Mouse (Mus musculus) liver, embryonic 13.5 days (tissue): ENCODE measurements around the gene Rnf220. TPM values are rescaled to one million over a fixed set of nuclear protein-coding genes. Genes with fewer than 3 reads are reported as not detected.
A peak's percentile ranks its signal among the peaks of the same experiment; 100 is the strongest.

Experiments used
- ATAC-seq: fragments of 200-750 bp; cut with Nextera tagmentation; 2 replicates; pipeline ENCODE4 v1.8.0; 2017; ENCODE audit warnings: low read depth, mild to moderate bottlenecking, moderate number of reproducible peaks, moderate library complexity
- DNase-seq: peaks from one replicate; pipeline ENCODE4 v3.0.0; 2022
- H3K27ac ChIP-seq: fragments of 300-500 bp; sonication (generic); 2 replicates; pipeline ENCODE4 v1.5.1; 2015; ENCODE audit warnings: moderate library complexity, mild to moderate bottlenecking, inconsistent platforms
- H3K27me3 ChIP-seq: fragments of 300-500 bp; sonication (generic); 2 replicates; pipeline ENCODE4 v1.6.1; 2015; ENCODE audit warnings: mild to moderate bottlenecking, inconsistent platforms
- H3K36me3 ChIP-seq: fragments of 300-500 bp; sonication (generic); 2 replicates; pipeline ENCODE4 v1.6.1; 2015; ENCODE audit warnings: mild to moderate bottlenecking, inconsistent platforms
- H3K4me1 ChIP-seq: fragments of 300-500 bp; sonication (generic); replicated peaks from 2 replicates; pipeline ENCODE4 v1.6.1; 2015; ENCODE audit warnings: inconsistent platforms
- H3K4me2 ChIP-seq: fragments of 300-500 bp; sonication (generic); 2 replicates; pipeline ENCODE4 v1.6.1; 2015; ENCODE audit warnings: inconsistent platforms, mild to moderate bottlenecking, moderate library complexity
- H3K4me3 ChIP-seq: fragments of 300-500 bp; sonication (generic); replicated peaks from 2 replicates; pipeline ENCODE4 v1.5.1; 2015; ENCODE audit warnings: mild to moderate bottlenecking, inconsistent platforms
- H3K9ac ChIP-seq: fragments of 300-500 bp; sonication (generic); 2 replicates; pipeline ENCODE4 v1.6.1; 2015; ENCODE audit warnings: mild to moderate bottlenecking, inconsistent platforms
- H3K9me3 ChIP-seq: fragments of 300-500 bp; sonication (generic); replicated peaks from 2 replicates; pipeline ENCODE4 v1.6.1; 2016; ENCODE audit warnings: inconsistent platforms
- WGBS: fragments of 180-500 bp; shearing (Covaris S2); methylation state at CpG from one replicate; pipeline ENCODE4 v1.1.7; 2015; ENCODE audit not compliant: insufficient replicate concordance; 5-methylcytosine and 5-hydroxymethylcytosine counted together
- polyA plus RNA-seq: library from polyadenylated mRNA; unstranded; fragments of >200 nt; fragmentation: Nextera tagmentation; extraction: Ambion mirVana; gene quantifications from 2 replicates; pipeline ENCODE4 v1.2.1, GENCODE M21; 2015

Rnf220 gene
- polyA plus RNA-seq, 1 experiment from 2014 or later, result 31.6 TPM

GRCm38 (mm10) chr4:117521350-117521749 is 24.5 kb upstream of the Rnf220 start:
- no peaks in the 10 kb centered on the region for H3K9me3 ChIP-seq
- no peak for ATAC-seq
- H3K4me1 ChIP-seq, result peaks cover 23% of the 10 kb centered on the region
- H3K27me3 ChIP-seq, result 0 out of 2 replicates have a peak, but pooled peaks cover 9% of the 10 kb centered on the region
- H3K27ac ChIP-seq, result no peak overlapping the region
- H3K4me3 ChIP-seq, result no peak overlapping the region
- H3K9ac ChIP-seq, result no peak overlapping the region
- 51% methylated on average over 2 of the region's 2 CpGs for WGBS
- no peaks in the 10 kb centered on the region for H3K36me3 ChIP-seq
- H3K4me2 ChIP-seq, result no peak overlapping the region
- DNase-seq, result no peak

DNA sequence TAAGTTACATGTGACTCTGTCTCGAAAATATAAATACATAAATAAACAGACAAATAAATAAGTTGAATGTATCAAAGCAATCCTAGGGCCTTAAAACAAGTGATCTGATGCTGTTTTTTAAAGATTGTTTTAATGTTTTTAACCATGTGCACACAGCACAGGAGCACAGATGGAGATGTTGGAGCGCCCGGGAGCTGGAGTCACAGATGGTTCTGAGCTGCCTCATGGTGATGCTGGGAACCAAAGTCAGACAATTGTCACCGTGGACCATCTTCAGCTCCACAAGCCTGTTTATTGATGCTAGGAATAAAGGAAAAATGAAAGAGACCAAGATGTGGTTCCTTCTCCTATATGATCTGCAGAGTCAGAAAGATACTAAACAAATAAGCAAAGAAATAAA is 21.4 kb upstream of the Rnf220 start:
- ATAC-seq, result no peak
- Histone ChIP-seq H3K4me2 (no peak overlapping the region), H3K4me3 (no peak overlapping the region), H3K9me3 (no peaks in the 10 kb centered on the region), H3K4me1 (no peaks in the 10 kb centered on the region), H3K27ac (no peak overlapping the region), H3K27me3 (0 out of 2 replicates have a peak, but pooled peaks cover 3% of the 10 kb centered on the region), H3K9ac (no peak overlapping the region), H3K36me3 (no peaks in the 10 kb centered on the region)
- WGBS, result 70% methylated on average over 4 of the region's 4 CpGs
- DNase-seq, result no peak

DNA sequence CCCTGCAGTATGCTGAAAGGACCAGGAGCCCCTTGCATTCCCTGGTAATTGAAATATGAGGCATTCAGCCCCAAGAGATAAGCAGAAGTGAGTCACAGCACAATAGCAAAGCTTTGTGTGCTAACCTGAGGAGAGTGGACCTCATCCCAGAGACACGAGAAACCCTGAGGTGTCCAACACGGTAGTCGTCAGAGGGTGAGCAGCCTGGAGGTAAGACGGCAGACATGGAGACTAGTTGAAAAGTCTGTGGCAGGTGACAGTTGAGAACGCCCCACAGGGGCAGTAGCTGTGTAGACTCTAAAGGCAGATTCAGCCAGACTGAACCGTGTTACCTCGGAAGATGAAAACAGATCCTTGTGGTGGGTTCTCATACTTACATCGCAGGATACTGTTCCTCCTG is 2.2 kb upstream of the Rnf220 start:
- Histone ChIP-seq H3K9me3 (peaks cover 7% of the 10 kb centered on the region), H3K9ac (no peak overlapping the region), H3K4me3 (no peak overlapping the region), H3K36me3 (no peaks in the 10 kb centered on the region), H3K4me1 (peaks cover 27% of the 10 kb centered on the region), H3K4me2 (no peak overlapping the region), H3K27ac (no peak overlapping the region), H3K27me3 (peaks cover 65% of the 10 kb centered on the region)
- DNase-seq (no peak), ATAC-seq (no peak)
- WGBS, result 71% methylated on average over 8 of the region's 8 CpGs

DNA sequence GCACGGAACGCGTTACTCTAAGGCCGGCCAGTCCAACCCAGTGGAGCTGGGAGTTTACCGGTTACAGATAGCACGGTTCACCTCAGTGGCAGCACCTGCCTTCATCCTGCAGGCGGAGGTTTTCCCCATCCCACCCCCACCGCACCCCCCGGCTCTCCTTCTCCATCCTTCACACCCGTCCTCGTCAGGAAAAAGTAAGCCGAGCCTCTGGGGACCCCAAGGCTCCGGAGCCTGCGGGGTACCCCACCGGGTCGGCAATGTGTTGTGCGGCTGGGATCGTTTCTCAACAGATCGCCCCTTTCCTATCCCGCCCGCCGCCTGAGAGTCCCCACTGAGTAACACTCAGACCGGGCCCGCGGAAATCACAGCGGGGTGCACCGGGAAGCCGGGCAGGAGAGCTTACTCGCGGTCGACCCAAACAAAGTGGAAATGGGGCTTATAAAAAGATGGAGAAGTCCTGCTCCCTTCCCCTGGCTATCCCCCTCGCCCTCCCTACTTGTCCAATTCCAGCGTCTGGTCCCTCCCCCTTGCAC is 917 bp downstream of the Rnf220 start:
- Histone ChIP-seq H3K27ac (no peak overlapping the region), H3K36me3 (no peaks in the 10 kb centered on the region), H3K4me3 (peak overlapping the region; percentile 61), H3K9me3 (no peaks in the 10 kb centered on the region), H3K4me1 (peaks cover 36% of the 10 kb centered on the region), H3K27me3 (peaks cover 93% of the 10 kb centered on the region), H3K9ac (peak overlapping the region; percentile 45), H3K4me2 (peak overlapping the region; percentile 81)
- DNase-seq (no peak), ATAC-seq (no peak)
- WGBS, result under 1% methylated on average over 33 of the region's 33 CpGs

GRCm38 (mm10) chr4:117494911-117495501 is 1.8 kb downstream of the Rnf220 start:
- H3K4me3 ChIP-seq, result peak overlapping the region; percentile 61
- H3K27me3 ChIP-seq, result peaks cover 98% of the 10 kb centered on the region
- H3K9ac ChIP-seq, result peak overlapping the region; percentile 70
- H3K4me1 ChIP-seq, result peaks cover 36% of the 10 kb centered on the region
- DNase-seq (no peak), ATAC-seq (peak; percentile 47)
- H3K4me2 ChIP-seq, result peak overlapping the region; percentile 81
- no peak overlapping the region for H3K27ac ChIP-seq
- WGBS, result 1% methylated on average over 47 of the region's 47 CpGs
- no peaks in the 10 kb centered on the region for H3K36me3 ChIP-seq
- H3K9me3 ChIP-seq, result no peaks in the 10 kb centered on the region

DNA sequence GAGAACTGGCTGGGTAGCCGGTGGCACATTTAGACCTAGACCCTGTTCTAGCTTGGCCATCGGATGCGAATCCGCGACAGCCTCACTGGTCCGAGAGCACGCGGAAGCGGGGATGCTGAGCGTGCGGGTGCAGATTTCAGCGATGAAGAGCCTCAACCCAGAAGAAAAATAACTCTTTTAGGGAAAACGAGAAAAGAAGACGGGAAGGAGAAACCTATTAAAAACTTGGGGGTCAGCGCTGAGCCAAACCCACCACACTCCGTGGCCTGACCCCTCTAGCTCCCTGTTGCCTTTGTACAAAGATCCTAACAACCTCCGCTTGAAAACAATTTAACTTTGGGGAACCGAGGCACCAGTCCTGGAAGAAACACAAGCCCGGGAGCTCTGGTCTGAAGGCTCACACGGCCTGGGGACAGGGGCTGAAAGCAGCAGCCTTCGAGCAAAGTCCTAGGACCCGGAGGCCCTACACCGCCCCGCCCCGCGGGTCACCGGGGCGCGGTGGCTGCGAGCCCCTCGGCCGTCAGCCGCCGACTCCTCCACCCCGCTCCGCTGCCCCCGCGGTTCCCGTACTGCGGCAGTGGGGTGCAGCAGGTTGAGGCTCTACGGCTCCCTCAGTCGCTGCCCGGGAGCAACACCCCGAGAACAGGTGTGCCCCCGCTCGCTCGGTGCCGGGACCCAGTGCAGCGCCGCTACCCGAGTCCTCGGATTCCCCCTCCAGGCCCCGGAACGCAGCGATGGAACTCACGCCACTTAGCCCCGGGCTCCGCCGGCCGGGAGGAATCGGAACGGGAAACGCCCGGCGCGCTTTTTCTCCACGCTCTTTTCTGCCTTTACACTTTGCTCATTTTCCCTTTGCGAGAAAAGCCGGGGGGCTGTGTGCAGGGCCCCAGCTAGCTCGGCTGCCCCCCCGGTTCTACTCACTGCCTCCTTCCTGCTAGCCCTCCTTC is 2.7 kb downstream of the Rnf220 start:
- H3K27me3 ChIP-seq, result peaks cover 99% of the 10 kb centered on the region
- WGBS, result under 1% methylated on average over 71 of the region's 71 CpGs
- no peaks in the 10 kb centered on the region for H3K9me3 ChIP-seq
- H3K4me3 ChIP-seq, result peak overlapping the region; percentile 61
- no peak overlapping the region for H3K27ac ChIP-seq
- H3K9ac ChIP-seq, result peak overlapping the region; percentile 70
- DNase-seq (no peak), ATAC-seq (0 out of 2 replicates have a peak, but pooled peaks have one; percentile 2)
- H3K4me2 ChIP-seq, result peak overlapping the region; percentile 81
- H3K4me1 ChIP-seq, result peaks cover 36% of the 10 kb centered on the region
- H3K36me3 ChIP-seq, result no peaks in the 10 kb centered on the region

DNA sequence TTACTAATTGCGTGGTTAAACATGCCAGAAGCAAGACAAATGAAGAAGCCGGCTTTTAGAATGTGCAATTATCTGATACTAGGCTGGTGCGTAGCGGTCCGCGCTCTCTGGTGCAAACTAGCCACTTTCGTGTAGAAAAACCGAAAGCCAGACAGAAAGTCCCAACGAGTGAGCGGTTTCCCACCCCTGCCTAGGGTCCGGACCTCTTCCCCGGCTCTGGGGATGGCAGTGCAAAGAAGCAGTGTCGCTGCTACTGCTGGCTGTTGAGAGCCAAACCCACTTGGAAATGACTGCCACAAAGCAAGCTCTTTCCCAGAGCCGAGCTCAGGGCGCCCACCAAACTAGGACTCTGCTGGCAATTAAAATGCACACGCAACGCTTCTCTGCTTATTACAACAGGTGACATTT is 3.7 kb downstream of the Rnf220 start:
- peaks cover 36% of the 10 kb centered on the region for H3K4me1 ChIP-seq
- ATAC-seq (no peak; the same call in 1 of the 2 replicates), DNase-seq (no peak)
- H3K9ac ChIP-seq, result peak overlapping the region; percentile 44; the same call in 1 of the 2 replicates
- H3K4me3 ChIP-seq, result peak overlapping the region; percentile 61
- H3K9me3 ChIP-seq, result no peaks in the 10 kb centered on the region
- H3K36me3 ChIP-seq, result no peaks in the 10 kb centered on the region
- peaks cover 97% of the 10 kb centered on the region for H3K27me3 ChIP-seq
- no peak overlapping the region for H3K27ac ChIP-seq
- WGBS, result 2% methylated on average over 17 of the region's 17 CpGs
- H3K4me2 ChIP-seq, result peak overlapping the region; percentile 81

- Histone ChIP-seq H3K4me1 (peaks cover 33% of the 10 kb centered on the region), H3K9me3 (no peaks in the 10 kb centered on the region)
- DNase-seq, result no peak
These were observed 5.0 kb downstream of the Rnf220 start for GRCm38 (mm10) chr4:117491840-117492239.

GRCm38 (mm10) chr4:117489975-117490374 is 6.9 kb downstream of the Rnf220 start:
- Histone ChIP-seq H3K9me3 (no peaks in the 10 kb centered on the region), H3K4me1 (peaks cover 32% of the 10 kb centered on the region), H3K27ac (no peak overlapping the region), H3K36me3 (no peaks in the 10 kb centered on the region), H3K4me3 (no peak overlapping the region), H3K4me2 (no peak overlapping the region), H3K9ac (no peak overlapping the region), H3K27me3 (peaks cover 96% of the 10 kb centered on the region)
- WGBS, result 75% methylated on average over 14 of the region's 14 CpGs
- no peak for ATAC-seq
- DNase-seq, result no peak

More at GRCm38 (mm10) chr4:117491840-117492239, 5.0 kb downstream of the Rnf220 start:
- Histone ChIP-seq H3K4me3 (no peak overlapping the region), H3K27ac (no peak overlapping the region), H3K9ac (no peak overlapping the region), H3K36me3 (no peaks in the 10 kb centered on the region), H3K27me3 (peaks cover 98% of the 10 kb centered on the region), H3K4me2 (no peak overlapping the region)
- ATAC-seq, result no peak
- 56% methylated on average over 6 of the region's 6 CpGs for WGBS

GRCm38 (mm10) chr4:117489566-117489965 is 7.3 kb downstream of the Rnf220 start:
- Histone ChIP-seq H3K4me2 (no peak overlapping the region), H3K27me3 (peaks cover 96% of the 10 kb centered on the region), H3K27ac (no peak overlapping the region), H3K36me3 (no peaks in the 10 kb centered on the region), H3K4me1 (peaks cover 32% of the 10 kb centered on the region), H3K4me3 (no peak overlapping the region), H3K9me3 (no peaks in the 10 kb centered on the region), H3K9ac (no peak overlapping the region)
- no peak for ATAC-seq
- WGBS, result 77% methylated on average over 9 of the region's 9 CpGs
- no peak for DNase-seq

DNA sequence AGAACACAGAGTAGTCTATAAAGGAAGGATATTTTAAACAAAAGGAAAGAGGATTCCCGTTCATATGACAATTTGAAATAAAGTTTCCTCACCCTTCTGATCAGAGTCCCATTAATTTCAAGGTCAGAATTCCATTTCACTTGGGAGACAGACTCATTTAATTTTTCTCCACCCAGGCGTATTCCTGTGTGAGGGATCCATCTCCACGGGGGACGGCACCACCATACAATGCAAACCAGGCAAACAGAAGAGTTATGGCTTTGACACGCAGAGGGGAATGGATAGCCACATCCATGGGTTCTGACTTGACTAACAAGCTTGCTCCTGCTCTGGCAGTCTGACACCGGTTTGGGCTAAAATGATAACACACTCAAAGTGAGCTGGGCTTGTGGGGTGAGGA is 9.4 kb downstream of the Rnf220 start:
- Histone ChIP-seq H3K27me3 (peaks cover 79% of the 10 kb centered on the region), H3K36me3 (no peaks in the 10 kb centered on the region), H3K4me3 (no peak overlapping the region), H3K9me3 (no peaks in the 10 kb centered on the region), H3K4me2 (no peak overlapping the region), H3K27ac (no peak overlapping the region), H3K9ac (no peak overlapping the region), H3K4me1 (peaks cover 37% of the 10 kb centered on the region)
- 56% methylated on average over 6 of the region's 6 CpGs for WGBS
- ATAC-seq (no peak), DNase-seq (no peak)
